Mouse (Mus musculus): ENCODE data around the gene Stk39. TPM values are rescaled to one million over a fixed set of nuclear protein-coding genes. Genes with fewer than 3 reads are reported as not detected.

The Stk39 gene
- total RNA-seq (2023; ENCODE audit: inconsistent age): 1.2 to 2.1 TPM (median 1.5 TPM) in 4 replicates

GRCm38 (mm10) chr2:68471759-68472550, at the start of gene Stk39:
TSS of gene Stk39 (minus strand) at chr2:68472268.

Other genes with a start within 250 kb of the Stk39 start
- gene 4933409G03Rik, start 110.1 kb upstream of the Stk39 start, total RNA-seq (2023; ENCODE audit: inconsistent age): not detected in 4 replicates
- not detected in 4 replicates for gene 4932414N04Rik, start 184.2 kb upstream of the Stk39 start, total RNA-seq (2023; ENCODE audit: inconsistent age)

Measured in B cell, adult (primary cell).